Mouse (Mus musculus): ENCODE measurements at regions not wholly inside any gene's neighbourhood (a gene's known extent, or its start where the extent isn't known, plus 50 kb on each side); places are given as distances from the start of the nearest gene placed in this dataset.
A peak's percentile ranks its signal among the peaks of the same experiment; 100 is the strongest.
"Not testable (repeated sequence)": the region's sequence is repeated elsewhere in the genome, so short reads cannot be mapped to it uniquely, and the experiment has no call there.

DNA sequence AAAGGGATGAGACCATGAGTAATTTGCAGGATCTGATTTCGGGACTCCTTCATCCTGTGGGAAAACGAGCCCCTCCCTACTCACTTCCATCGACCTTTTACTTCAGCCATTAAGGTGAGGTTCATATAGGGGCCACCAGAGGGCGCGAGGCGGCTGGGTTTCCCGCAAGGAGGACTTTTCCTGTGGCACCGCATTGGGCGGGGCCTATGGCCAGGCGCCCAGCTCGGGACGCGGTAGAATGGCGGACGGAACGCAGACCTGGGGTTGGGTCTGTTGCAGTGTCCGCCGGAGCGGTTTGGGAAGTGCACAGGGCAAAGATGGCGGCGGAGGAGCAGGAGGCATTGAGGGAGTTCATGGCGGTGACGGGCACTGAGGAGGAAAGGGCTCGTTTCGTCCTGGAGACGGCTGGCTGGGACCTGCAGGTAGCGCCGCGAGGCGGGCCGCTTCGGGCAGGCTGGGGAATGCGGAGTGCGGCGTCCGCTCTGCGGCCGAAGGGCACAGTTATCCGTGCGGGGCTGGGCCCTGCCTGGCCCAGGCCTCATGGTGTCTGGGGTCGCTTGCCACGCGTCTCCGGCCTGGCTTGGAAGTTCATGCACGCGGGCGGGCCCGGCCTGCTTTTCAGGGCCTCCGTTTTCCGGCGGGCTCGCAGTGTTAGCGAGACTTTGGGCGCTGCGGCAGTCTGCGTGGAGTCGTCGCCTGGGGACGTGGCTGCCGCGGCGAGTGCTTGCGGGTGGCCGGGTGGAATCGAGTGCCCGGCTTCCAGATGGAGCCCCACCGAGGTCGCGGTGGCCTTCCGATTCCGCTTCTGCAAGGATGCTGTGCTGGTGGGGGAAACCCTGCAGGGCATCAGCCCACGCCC, 219.1 kb downstream of the Gm31371 start:
- DNase-seq (ENCODE audit: extremely low spot score, low read depth, low spot score): peak; percentile 10

- not testable (repeated sequence) for DNase-seq (ENCODE audit: extremely low spot score, low read depth, low spot score)
These were observed 220.4 kb downstream of the Gm31371 start for GRCm38 (mm10) chr8:20123545-20123944.

DNA sequence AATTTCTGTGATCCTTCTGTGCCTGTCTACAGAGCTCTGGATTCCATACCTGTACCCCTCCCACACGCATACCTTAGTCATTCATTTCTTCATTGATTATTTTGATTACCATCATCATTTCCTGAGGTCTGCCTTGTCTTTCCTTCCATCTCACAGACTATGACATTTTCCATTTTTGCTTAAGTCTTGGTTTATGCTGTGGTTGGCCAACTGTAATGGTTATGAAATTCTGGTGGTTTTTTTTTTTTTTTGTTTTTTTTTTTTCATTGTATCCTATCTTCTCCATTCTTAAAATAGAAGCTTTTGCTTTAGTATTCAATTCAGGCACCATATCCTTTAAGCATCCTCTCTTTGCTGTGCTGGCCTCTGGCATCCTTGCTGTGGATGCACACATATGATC, 227.4 kb downstream of the Gm15319 start:
- not testable (repeated sequence) for DNase-seq (ENCODE audit: extremely low spot score, low read depth, low spot score)

DNA sequence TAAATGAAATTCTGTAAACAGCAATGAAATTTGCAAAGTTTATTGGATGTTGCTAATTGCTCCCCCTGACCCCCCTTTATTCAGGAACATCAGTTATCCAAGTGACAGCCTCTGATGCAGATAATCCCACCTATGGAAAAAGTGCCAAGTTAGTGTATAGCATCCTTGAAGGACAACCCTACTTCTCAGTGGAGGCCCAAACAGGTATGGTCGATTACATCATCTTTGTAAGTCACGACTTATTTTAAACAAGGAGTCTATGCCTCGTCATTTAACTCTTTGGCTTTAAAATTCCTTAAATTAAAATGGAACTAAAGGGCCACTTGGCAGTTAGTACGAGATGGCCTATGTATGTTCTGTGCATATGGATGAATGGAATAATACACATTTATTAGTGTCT, 217.6 kb downstream of the Gm15319 start:
- DNase-seq (ENCODE audit: extremely low spot score, low read depth, low spot score): not testable (repeated sequence)

DNA sequence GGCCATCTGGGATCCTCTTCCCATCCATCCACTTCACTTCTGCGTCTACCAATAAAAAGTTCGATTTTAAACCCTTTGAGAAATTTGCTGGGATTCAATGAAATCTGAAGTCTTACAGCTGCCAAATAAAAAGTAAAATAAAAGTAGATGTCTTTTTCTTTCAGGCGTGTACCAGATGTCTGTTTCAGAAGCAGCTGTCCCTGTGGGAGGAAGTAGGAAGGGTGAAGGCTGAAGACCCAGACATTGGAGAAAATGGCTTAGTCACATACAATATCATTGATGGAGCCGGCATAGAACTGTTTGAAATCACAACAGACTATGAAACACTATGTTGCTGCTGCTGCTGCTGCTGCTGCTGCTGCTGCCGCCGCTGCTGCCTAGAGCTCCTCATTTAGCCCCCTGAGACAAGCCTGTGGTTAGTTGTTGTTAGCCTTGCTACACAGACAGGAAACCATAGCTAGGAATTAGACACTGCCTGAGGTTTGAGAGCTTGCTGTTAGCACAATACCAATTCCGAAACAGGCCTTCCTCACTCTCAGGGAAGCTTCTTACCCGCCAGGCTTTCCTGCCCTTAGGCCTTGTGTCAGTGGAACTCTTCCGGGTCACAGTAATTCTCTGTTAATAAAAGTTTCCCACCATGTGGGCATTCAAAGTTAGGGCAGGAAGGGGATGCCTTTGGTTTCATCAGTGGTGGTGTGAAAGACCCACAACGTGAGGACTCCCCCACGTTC, 211.5 kb downstream of the Gm15319 start:
- not testable (repeated sequence) for DNase-seq (ENCODE audit: extremely low spot score, low read depth, low spot score)

- DNase-seq (ENCODE audit: extremely low spot score, low read depth, low spot score): not testable (repeated sequence)
These were observed 208.9 kb downstream of the Gm15319 start for GRCm38 (mm10) chr8:20154091-20154490.

Data from hindlimb bud, embryonic 11.5 days (tissue).